Mouse (Mus musculus): ENCODE results near the gene Men1. TPM values are rescaled to one million over a fixed set of nuclear protein-coding genes. Genes with fewer than 3 reads are reported as not detected.
A peak's percentile ranks its signal among the peaks of the same experiment; 100 is the strongest.

Men1 gene
- total RNA-seq, 2 experiments from 2014 or later: 63.3 to 69.8 TPM

GRCm38 (mm10) chr19:6339890-6340504 lies 5.2 kb downstream of the Men1 start:
- no peak for DNase-seq

GRCm38 (mm10) chr19:6340524-6341452 lies 6.0 kb downstream of the Men1 start, which contains the start of gene Map4k2:
Gene Map4k2, plus strand, starts transcription at chr19:6341135.
- DNase-seq: peak; percentile 69 to 78

- DNase-seq: no peak
Measured at GRCm38 (mm10) chr19:6341453-6342077, 6.8 kb downstream of the Men1 start.

- no peak for DNase-seq
Measured at GRCm38 (mm10) chr19:6342276-6342933, 7.6 kb downstream of the Men1 start.

GRCm38 (mm10) chr19:6343066-6343925 lies 8.5 kb downstream of the Men1 start:
- DNase-seq: no peak

GRCm38 (mm10) chr19:6343996-6344395 lies 9.2 kb downstream of the Men1 start:
- DNase-seq: no peak

- no peak for DNase-seq
Measured at GRCm38 (mm10) chr19:6346023-6346422, 11.2 kb downstream of the Men1 start.

GRCm38 (mm10) chr19:6346661-6347060 lies 11.9 kb downstream of the Men1 start:
- DNase-seq: no peak

- DNase-seq: no peak
Measured at GRCm38 (mm10) chr19:6347615-6348014, 12.8 kb downstream of the Men1 start.

GRCm38 (mm10) chr19:6348717-6349116 lies 13.9 kb downstream of the Men1 start:
- DNase-seq: no peak

- DNase-seq: no peak
Measured at GRCm38 (mm10) chr19:6349215-6349983, 14.6 kb downstream of the Men1 start.

GRCm38 (mm10) chr19:6351431-6352106 lies 16.8 kb downstream of the Men1 start:
- no peak for DNase-seq

GRCm38 (mm10) chr19:6352107-6352505 lies 17.3 kb downstream of the Men1 start:
- no peak for DNase-seq

- no peak for DNase-seq
Measured at GRCm38 (mm10) chr19:6354030-6354429, 19.3 kb downstream of the Men1 start.

- no peak for DNase-seq
Measured at GRCm38 (mm10) chr19:6361291-6361690, 26.5 kb downstream of the Men1 start.

GRCm38 (mm10) chr19:6363091-6363410 lies 28.3 kb downstream of the Men1 start:
- no peak for DNase-seq

GRCm38 (mm10) chr19:6363411-6364240 lies 28.8 kb downstream of the Men1 start, which contains the start of gene Sf1:
Gene Sf1, plus strand, starts transcription at chr19:6363690.
- peak; percentile 100 for DNase-seq

- DNase-seq: peak; percentile 90 to 92
Measured at GRCm38 (mm10) chr19:6364317-6364725, 29.5 kb downstream of the Men1 start.

GRCm38 (mm10) chr19:6364842-6365241 lies 30.1 kb downstream of the Men1 start:
- DNase-seq: no peak
